Mouse (Mus musculus): ENCODE measurements at regions not wholly inside any gene's neighbourhood (a gene's known extent, or its start where the extent isn't known, plus 50 kb on each side); places are given as distances from the start of the nearest gene placed in this dataset.
A peak's percentile ranks its signal among the peaks of the same experiment; 100 is the strongest.

DNA sequence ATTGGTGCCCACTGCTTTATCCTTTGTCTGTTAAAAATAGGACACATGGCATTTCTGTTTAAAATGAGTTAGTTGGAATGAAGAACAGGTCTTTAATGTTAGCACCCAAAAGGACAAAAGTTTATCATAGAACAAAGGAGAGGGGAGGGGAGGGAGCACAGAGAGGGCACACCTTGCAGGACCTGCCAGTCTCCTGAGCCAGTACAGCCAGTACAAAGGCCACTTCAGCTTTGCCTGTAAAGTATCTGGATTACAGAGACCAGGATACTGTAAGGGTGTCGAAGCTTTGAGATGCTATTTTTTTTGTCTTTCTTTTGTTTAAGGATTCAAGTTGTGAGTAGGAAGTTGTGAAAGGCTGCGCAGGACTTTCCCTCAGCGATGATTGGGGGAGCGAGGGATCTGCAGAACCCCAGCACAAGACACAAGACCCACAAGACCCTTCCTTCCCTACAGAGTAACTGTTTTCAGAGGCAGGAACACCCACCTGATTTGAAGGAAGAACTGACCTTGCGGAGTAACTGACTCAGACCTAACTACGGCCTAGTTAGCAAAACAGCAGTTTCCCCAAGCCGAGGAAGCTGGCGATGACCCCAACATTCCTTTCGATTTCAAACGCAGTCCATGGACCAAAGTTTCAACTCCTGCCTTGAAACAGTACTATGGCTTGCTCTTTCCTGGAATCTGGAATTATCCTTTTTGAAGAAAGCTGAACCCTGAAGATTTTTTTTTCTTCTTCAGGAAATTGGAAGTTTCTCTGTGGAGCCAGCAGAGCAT, 178.1 kb downstream of the Efnb2 start:
- no peak for DNase-seq

DNA sequence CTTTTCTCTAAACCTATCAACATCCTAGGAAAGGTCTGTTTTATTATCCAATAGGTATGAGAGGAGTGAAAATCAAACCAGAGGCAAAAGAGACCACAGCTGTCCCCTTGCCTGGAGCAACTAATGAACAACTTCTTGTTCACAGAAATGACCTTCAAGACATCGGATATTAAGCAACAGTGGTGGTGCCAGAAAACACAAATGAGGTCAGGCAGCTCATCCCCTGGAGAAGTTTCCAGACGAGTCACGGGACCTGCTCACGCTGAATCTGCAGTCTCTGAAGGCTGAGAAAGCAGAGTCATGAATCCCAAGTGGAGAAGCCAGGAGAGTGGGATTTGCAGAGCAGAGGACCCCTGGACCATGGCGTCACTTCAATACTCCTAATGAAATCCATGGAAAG, 183.6 kb downstream of the Efnb2 start:
- peak; percentile 18 for DNase-seq

DNA sequence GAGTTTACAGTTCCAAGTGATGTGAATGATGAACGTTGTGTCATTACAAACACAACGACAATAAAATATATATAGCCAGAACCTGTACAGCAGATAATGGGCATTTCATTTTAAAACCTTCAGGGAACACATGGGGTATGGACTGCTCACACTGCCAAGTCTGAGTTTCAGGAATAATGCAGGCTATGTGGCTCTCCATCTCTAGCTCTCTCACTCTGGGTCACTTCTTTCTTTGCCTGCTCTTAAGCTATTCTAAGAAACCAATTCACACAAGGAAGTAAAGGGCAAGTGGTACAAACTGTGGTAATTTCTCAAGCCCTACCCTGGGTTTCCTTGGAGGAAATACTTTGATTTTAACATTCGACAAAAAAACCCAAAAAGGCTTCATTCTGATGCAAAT, 192.5 kb downstream of the Efnb2 start:
- DNase-seq, result no peak

DNA sequence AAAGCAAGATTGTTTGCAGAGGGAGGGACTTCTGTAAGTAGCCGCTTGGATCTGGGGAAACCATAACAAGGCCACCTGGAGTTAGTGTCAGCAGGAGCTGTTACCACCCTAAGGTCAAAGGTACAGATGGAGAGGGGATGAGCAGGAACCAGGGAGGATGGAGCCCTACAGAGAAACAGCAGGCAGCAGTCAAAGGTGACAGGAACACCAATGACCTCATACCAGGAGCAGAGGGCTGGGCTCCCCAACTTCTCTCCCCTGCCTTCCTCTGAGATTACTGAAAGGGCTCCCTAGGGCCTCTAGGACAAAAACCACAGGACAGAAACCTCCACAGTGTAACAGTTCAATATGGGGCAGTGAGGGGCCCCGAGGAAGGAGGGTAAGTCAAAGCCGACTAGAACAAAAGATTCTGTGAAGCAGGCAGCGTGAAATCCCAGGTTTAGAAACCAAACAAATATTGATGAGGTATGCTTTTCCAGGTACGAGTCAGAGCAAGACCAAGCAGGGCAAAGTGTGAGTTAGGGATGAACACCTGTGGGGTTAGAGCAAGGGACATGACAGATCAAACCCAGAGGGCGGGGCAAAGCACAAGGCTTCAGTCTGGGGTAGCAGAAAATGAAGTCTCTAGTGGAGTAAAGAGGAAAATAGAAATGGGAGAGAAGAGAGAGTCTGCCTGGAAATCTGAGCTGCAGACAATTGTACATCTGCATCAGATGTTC, 194.4 kb downstream of the Efnb2 start:
- DNase-seq, result no peak

DNA sequence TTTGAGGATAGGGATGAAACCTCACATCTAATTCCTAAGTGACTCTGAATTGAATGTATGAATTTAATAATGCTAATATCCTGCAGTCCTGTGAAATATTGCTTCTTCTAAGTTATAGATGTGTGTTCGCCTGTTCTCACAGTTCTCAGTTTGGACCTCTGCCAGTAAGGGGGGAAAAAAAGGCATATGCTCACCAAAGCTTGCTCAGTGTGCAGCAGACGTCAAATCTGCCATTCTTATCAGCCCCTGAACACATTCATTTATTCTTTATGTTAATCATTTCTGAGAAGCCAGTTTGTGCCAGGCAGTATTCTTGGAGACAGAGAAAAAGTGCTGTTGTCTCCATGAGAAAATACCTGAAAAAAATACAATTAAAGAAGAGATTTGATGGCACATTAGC, 198.6 kb downstream of the Efnb2 start:
- no peak for DNase-seq

DNA sequence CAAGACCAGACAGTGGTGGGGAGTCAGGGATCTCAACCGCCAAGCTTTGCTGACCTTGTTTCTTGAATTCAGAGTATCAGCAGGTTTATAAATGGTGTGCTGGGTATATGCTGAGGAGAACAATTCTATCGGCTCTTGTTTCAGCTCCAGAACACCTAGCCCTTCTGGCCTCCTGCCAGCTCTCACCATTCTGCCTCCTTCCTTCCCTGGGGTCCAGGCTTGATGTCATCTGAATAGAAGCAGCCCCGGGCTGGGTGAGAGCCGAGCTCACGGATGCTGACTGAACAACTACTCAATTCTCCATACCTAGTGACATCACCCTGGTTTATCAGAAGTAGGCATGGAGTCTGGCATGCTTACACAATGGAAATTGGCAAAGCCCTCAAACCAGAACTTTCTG, 203.5 kb downstream of the Efnb2 start:
- DNase-seq, result peak; percentile 41

DNA sequence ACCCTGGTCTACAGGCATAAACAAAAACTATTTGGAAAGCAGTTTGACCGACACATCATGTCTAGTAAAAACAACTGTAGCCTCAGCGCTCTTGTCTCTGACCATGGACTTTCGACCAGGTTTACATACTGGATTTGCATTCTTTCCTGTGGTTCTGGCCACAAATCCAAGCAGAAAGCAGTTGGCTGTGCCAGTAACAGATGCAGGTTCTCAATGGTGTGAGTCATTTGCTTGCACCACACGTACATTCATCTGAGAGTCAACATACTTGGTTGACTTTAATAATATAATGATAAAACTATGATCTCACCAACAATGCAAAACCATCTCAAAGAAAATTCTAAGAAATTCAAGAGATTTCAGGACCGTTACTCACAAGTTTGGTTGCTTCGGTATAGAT, 207.1 kb downstream of the Efnb2 start:
- no peak for DNase-seq

DNA sequence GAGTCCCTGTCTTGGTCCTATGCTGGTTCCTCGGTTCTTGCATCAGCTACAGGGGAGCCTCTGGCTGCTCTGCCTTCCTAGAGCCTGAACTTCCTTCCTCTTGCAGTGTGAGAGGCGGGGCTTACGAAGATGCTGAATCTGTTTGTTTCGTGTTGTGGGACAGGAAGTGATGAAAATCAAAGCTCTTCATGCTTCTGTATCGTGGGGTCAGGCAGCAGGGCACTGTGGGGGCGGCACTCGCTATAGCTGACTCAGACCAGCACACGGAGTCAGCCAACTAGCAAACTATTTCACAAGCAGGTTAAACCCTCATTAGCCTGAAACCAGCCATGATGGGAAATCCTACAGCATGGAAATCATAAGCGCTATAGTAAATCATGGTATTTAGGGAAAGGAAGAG, 208.8 kb downstream of the Efnb2 start:
- DNase-seq, result no peak

DNA sequence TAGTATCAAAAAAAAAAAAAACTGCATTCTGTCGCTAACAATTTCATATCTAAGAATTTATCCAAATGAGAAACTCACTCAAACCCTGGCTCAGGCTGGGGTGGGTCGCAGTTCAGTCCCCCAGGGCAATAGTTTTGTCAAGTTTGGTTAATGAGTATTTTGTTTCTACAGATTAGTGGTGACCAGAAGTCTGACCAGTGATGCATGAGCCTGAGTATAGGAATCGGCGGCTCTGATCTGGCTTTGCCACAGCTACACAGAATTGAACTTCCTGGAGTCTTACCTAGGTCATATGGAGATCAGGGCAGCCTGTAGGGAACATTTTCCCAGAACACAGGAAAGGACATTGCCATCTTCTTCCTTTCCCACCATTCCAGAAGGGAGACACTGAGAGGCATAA, 212.1 kb downstream of the Efnb2 start:
- DNase-seq, result no peak

DNA sequence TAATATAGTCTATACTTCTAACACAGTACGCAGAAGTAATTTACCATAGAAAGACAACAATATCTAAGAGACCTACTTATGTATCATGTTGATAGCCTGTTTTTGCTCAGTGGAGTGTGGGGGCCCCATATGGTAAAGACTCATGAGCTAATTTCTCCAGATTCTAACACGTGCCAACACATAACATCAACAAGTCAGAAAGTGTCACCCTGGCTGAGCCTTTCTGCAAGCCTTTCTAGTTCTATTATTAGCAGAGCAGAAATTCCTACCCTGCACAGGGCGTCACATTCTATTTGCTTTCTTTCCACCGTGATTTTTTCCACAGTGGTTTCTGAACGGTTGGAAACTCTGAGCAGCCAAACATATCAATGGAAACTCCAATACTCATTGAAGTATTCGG, 219.5 kb downstream of the Efnb2 start:
- no peak for DNase-seq

DNA sequence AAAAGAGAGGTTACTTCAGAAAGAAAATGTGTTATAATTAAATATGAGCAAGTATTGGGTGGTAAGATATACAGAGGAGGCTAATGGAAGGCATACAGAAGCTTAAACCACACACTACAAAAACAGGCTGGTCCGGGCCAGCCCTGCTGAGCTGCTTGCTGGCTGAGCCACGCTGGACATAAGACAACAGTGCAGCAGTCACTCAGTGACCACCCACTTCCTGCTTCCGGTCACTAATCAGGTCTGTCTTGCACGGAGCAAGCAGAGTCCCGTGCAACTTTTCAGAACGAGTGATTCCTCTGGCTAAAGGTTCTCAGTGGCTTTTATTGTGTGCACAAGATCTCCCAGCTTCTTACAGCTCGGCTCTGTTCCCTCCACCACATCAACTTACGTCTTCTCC, 220.1 kb downstream of the Efnb2 start:
- no peak for DNase-seq

DNA sequence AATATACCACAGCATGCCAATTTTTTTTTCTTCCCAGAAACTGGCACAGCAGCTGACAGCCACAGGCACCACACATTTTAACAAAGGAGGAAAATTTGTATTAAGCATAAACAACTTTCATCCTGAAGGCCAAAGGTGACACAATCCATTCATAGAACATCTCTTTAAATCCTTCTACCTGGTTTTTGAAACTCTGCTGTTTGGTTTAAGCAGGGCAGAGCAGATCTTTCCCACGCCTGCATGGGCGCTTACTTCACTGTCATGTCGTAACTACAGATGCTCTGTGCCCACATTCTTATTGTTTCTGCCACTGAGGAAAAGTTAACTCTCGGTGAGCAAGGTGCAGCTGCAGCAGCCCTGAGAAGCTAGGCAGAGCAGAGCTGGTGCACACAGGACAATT, 234.8 kb downstream of the Efnb2 start:
- DNase-seq, result no peak

DNA sequence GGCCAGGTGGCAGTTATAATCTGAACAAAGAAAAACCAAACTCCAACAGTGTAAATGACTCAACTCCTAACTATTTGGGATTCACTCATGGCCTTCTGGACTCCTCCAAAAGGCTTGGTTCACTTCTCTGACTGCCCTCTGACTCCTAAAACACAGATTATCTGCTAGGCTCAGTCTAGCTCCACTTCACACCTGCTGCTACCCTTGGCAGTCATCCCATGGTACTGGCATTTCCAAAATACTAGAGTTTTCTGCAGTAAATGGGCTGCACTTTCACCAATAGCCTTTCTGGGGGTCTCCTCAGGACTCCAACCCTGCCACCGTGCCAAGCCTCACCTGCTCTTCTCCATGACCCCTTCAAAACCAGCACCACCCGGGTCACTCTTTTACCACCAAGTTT, 237.6 kb downstream of the Efnb2 start:
- no peak for DNase-seq

DNA sequence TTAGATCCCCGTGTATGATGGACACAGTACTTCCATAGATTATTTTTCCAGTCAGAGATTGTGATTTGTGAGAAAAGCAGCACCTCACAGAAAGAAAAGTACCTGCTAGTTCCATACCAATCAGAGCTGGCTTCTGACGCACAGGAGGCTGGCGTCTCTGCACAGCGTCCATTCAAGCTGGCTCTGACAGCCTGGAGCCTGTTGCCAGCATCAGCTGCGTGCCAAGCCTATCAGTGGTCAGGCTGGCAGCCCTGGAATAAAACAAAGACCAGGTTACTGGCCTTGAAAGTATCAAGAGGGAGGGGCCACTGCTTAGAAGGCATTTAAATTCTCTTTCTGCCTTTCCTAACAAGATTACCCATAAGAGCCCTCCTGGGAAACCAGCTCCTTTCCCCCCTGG, 239.3 kb downstream of the Efnb2 start:
- DNase-seq, result no peak

DNA sequence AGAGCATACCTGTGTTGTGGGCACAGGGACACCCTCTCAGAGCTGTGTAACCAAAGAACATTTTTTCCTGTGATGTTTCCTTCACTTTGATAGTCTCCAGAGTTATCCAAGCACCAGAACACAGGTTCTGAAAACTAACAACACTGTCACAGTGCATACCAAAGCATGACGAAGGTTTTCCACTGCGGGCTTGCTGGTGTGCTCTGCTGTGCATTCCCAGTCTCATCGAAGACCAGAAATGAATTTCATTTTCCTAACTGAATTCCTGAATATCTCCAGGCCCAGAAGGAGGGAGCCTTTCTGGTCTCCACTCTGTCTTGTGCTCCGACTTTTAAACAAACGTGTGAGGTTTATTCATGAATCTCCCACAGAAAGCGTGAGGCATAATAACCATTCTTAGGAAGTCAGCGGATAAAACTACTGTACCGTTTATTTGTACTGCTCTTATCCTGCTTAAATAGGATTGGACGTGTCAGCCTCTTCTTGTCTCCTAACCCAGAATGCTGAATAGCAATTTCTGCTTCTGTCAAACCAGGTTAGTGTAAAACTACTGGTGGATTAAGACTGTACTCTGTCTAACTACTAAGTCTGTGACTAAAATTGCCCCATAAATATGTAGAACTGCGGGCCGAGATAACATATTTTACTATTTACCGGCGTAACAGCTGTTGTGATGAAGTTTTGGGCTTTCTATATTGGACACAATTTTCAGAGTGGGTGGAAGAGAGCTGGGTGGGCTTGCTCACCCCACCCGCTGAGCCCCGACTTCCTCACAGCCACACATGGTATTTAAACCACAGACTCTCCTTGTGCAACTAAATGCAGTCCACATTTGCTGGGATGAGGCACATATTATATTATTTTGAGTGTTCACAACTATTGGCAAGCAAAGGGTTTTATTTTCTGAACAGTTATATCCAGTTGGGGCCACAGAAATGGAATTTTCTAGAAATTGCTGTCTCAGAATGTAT, 241.4 kb downstream of the Efnb2 start:
- peak; percentile 30 for DNase-seq

DNA sequence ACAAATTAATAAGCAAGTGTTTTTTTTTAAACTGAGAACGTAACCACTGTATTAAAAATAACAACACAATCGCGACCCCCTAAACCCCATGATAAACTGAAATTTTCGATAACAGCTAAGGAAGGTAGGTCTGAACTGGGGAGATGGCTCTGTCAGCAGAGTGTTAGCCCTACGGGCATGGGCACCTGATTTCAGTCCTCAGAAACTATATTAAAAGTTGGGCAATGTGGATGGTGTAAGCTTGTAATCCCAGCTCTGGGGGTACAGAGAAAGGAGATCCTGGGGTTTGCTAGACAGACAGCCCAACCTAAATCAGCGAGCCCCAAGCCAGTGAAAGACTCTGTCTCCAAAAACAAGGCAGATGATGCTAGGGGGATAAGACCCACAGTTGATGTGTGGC, 242.1 kb downstream of the Efnb2 start:
- no peak for DNase-seq

DNA sequence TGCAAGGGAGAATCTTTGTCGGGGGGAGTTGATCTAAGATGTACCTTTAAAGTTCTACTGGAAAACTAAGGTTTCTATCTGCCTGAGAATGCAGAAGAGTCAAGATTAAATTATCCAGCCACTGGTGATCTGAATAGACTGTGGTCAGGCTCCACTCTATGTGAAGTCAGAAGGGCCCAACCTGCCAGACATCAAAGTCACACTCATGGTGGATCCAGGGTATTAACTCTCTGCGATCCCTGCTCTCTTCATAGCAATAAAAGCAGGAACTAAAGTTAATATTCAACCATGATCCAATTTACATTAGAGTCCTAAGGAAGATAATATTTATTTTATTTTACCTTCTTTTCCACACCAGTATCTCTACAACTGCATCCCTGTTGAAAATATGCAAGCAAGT, 242.5 kb downstream of the Efnb2 start:
- no peak for DNase-seq

DNA sequence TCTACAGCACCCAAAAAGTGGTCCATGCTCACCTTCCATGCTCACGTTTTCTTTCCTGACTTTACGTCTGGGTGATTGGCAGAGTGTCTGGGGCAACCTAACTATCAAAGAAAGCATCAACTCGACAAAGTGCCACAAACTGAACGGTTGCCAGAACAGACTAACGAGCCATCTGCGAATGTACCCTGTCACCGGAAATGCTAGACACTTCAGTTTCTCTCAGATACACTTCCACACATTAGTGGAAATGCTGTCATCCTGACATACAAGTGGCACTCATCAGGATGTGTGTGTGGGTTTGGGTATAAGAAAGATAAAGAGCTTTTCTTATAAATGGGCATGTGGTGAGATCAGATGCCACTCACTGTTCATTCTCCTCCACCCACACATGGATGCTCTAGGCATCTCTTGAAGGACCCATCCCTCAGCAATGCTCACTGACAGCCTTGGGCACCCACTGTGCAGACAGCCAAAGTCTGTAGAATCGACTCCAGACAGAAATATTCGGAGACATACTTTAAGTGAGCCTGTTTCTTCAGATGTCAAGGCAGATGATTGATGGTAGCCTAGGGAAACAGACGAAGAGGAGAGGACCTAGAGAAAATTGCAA, 244.8 kb downstream of the Efnb2 start:
- peak; percentile 14 for DNase-seq

DNA sequence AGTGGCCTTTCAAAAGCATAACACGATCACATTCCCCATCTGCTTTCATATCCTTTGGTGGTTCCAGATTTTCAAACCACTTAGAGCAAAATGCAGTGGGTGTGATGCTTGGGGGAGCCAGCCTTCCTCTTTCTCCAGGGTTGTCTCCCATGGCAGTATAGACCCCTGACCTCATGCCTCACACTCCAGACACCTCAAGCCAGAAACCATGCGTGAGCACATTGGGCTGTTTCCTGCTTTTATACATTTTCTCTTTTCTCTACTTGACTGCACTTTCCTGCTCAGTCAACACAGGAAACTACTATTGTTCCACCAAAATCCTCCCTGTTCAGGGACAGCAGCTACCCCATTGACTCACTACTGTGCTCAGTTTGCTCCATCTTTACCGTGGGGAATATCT, 253.7 kb downstream of the Efnb2 start:
- no peak for DNase-seq

DNA sequence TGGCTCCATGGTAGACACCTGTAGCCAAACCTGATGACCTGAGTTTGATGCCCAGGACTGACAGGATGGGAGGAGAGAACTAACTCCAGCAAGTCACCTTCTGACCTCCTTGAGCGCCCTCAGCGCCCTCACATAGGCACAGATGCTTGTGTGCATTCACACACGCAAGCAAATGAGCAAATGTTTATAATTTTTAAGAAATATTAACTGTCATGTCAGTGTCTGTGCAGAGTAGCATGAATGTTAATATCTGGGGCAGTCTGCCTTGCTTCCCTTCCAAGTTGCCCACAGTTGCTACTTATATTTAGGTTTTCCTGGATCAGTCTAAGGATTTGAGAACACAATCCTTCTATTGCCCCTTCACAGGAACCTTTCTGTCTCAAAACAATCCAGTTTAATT, 257.6 kb downstream of the Efnb2 start:
- no peak for DNase-seq

DNA sequence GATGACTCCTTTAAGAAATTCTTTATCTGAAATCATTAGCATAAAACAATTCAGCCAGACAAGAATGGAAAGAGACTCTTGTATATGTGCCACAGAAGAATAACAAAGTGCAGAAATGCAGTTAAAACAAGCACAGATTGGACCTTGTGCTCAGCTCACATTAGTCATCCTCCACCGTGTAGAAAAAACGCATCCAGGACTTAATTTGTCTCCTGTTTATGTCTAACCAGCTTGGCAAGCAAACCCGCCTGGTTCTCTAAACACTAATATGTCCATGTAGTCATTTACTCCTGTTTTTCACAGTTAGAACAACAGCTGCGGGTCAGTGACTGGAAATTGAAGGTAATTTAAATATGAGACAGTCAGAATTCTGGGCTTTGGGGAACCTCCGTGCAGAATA, 268.7 kb downstream of the Efnb2 start:
- no peak for DNase-seq

DNA sequence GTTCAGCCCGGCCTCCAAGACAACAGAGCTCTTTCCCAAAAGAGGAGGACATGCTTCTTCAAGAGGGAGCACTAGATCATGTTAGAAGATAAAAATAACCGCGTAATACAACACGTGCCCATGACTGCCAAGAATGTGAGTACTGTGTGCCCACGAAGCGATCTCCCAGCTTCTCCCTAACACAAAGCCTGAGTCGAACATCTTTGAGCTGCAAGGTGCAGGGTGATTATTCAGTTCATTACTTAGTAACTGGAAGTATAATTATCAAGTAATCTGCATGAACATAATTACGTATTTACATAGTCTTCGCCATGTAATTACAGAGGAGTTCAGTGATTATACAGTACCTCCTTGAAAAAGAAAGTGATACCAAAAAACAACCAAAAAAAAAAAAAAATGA, 269.7 kb downstream of the Efnb2 start:
- no peak for DNase-seq

DNA sequence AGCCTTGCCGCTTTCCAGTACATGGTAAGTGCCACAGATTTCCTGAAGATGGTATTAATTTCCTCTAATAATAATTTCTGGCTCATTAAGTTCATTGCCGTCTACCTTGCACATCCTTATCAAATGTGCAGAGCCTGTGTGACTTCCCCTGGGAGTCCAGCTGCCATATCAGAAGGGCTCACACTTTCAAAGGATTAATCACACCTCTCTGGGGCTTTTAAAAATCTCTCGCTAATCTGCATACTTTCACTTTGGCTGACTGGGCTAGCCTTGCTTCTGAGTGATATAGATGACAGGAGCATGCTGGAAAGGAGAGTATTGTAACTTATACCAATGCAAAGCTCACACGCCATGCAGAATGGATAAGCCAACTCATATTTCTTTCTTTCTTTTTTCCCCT, 282.8 kb downstream of the Efnb2 start:
- peak; percentile 65 for DNase-seq
